Mouse (Mus musculus) forebrain, embryonic 14.5 days (tissue): ENCODE measurements around the gene Csf2ra. TPM values are rescaled to one million over a fixed set of nuclear protein-coding genes. Genes with fewer than 3 reads are reported as not detected.
"Not testable (repeated sequence)": the region's sequence is repeated elsewhere in the genome, so short reads cannot be mapped to it uniquely, and the experiment has no call there.

ENCODE experiments used
- ATAC-seq: fragments of 200-750 bp; cut with Nextera tagmentation; 2 replicates; pipeline ENCODE4 v1.8.0; 2017; ENCODE audit warnings: mild to moderate bottlenecking, moderate library complexity
- DNase-seq: peaks from one replicate; pipeline ENCODE4 v3.0.0-alpha.2; 2015; ENCODE audit warnings: low spot score
- H3K27ac ChIP-seq: fragments of 300-500 bp; sonication (generic); 2 replicates; pipeline ENCODE4 v1.5.1; 2014; ENCODE audit warnings: low read depth, mild to moderate bottlenecking, control low read depth, low read length, moderate library complexity
- H3K27me3 ChIP-seq: fragments of 300-500 bp; sonication (generic); replicated peaks from 2 replicates; pipeline ENCODE4 v1.6.1; 2014; ENCODE audit warnings: low read length, control low read depth, mixed read lengths; ENCODE audit not compliant: control insufficient read depth, insufficient read depth
- H3K36me3 ChIP-seq: fragments of 300-500 bp; sonication (generic); 2 replicates; pipeline ENCODE4 v1.6.1; 2014; ENCODE audit warnings: low read length, control low read depth; ENCODE audit not compliant: control insufficient read depth, insufficient read depth
- H3K4me1 ChIP-seq: fragments of 300-500 bp; sonication (generic); 2 replicates; pipeline ENCODE4 v1.6.1; 2014; ENCODE audit warnings: antibody characterized with exemption, low read length, control low read depth; ENCODE audit not compliant: control insufficient read depth, insufficient read depth
- H3K4me2 ChIP-seq: fragments of 300-500 bp; sonication (generic); 2 replicates; pipeline ENCODE4 v1.6.1; 2014; ENCODE audit warnings: mild to moderate bottlenecking, control low read depth, low read length
- H3K4me3 ChIP-seq: fragments of 300-500 bp; sonication (generic); 2 replicates; pipeline ENCODE4 v1.5.1; 2014; ENCODE audit warnings: low read depth, low read length, control low read depth
- H3K9ac ChIP-seq: fragments of 300-500 bp; sonication (generic); 2 replicates; pipeline ENCODE4 v1.6.1; 2014; ENCODE audit warnings: mild to moderate bottlenecking, low read length, control low read depth, moderate library complexity
- H3K9me3 ChIP-seq: fragments of 300-500 bp; sonication (generic); replicated peaks from 2 replicates; pipeline ENCODE4 v1.6.1; 2016; ENCODE audit warnings: low read length, control low read depth, mixed read lengths; ENCODE audit not compliant: control insufficient read depth
- WGBS: fragments of 180-500 bp; shearing (Covaris S2); extraction: QIAGEN DNeasy Blood & Tissue Kit; methylation state at CpG from one replicate; pipeline ENCODE4 v1.1.7; 2014; 5-methylcytosine and 5-hydroxymethylcytosine counted together
- polyA plus RNA-seq: library from polyadenylated mRNA; unstranded; fragments of >200 nt; fragmentation: Nextera tagmentation; extraction: Ambion mirVana; gene quantifications from 2 replicates; pipeline ENCODE4 v1.2.1, GENCODE M21; 2014

The Csf2ra gene
- polyA plus RNA-seq, result 10.2 and 15.7 TPM in 2 replicates

- H3K4me1 ChIP-seq, result no peaks in the 10 kb centered on the region
- H3K4me2 ChIP-seq, result peak within 1 kb of the TSS; percentile 52
- ATAC-seq (no peak), DNase-seq (peak; percentile 11)
- peak within 1 kb of the TSS; percentile 51; the same call in 1 of the 2 replicates for H3K9ac ChIP-seq
- H3K4me3 ChIP-seq, result peak within 1 kb of the TSS; percentile 54
- 65% methylated on average over 35 of the region's 36 CpGs for WGBS
- H3K36me3 ChIP-seq, result no peaks in the 10 kb centered on the region
- peak within 1 kb of the TSS; percentile 82 for H3K27ac ChIP-seq
- no peaks in the 10 kb centered on the region; the same call in 1 of the 2 replicates for H3K9me3 ChIP-seq
- H3K27me3 ChIP-seq, result no peaks in the 10 kb centered on the region
These were observed at the start of gene Csf2ra for GRCm38 (mm10) chr19:61227941-61228701. Gene Csf2ra (minus strand): TSS chr19:61228429.

DNA sequence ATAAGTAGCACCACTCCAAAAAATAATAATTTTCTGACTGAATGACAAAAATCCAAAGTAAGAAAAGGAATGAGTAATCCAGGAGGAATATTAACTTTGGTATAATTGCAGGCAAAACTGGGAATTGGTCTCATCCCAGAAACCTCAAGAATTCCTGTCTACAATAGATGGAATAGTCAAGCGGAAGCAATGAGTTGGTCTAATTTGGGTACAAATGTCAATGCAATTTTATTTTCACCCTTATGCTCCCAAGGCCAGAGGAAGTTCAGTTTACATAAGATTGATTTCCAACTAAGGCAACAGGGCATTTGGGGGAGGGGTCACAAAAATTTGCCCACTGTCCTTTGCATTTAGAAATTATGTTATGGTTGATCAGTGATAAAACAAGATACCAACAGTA, 47.2 kb upstream of the Csf2ra start:
- Histone ChIP-seq H3K9ac (no peak overlapping the region), H3K27ac (no peak overlapping the region), H3K9me3 (no peaks in the 10 kb centered on the region), H3K27me3 (no peaks in the 10 kb centered on the region), H3K4me2 (no peak overlapping the region), H3K36me3 (no peaks in the 10 kb centered on the region), H3K4me3 (no peak overlapping the region), H3K4me1 (no peaks in the 10 kb centered on the region)
- ATAC-seq (no peak), DNase-seq (no peak)
- WGBS, result 96% methylated on average over 1 of the region's 1 CpGs

DNA sequence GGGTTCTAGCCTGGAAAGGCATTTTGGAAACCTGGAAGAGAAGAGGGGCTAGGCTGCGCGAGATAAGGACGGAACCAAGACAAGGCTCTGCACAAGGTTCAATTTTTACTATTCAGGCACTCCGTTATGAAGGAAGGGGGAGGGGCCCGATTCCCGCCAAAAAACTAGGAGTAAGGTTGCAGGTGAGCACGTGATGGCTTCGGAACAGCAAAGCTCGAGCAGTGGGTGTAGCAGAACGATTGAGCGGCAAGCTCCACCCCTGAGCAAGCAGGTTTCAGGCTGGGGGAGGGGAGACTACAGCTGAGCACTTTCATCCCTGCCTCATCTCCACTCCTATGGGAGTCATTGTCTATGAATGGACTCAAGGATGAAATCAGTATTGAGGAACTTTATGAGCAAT, 40.9 kb upstream of the Csf2ra start:
- not testable (repeated sequence) for DNase-seq, H3K27me3 ChIP-seq, H3K27ac ChIP-seq, H3K4me2 ChIP-seq, H3K36me3 ChIP-seq, ATAC-seq, H3K9me3 ChIP-seq, H3K4me3 ChIP-seq, H3K9ac ChIP-seq, H3K4me1 ChIP-seq
- WGBS, result 38% methylated on average over 11 of the region's 11 CpGs

- Histone ChIP-seq H3K36me3 (no peaks in the 10 kb centered on the region), H3K4me3 (no peak overlapping the region), H3K9me3 (no peaks in the 10 kb centered on the region), H3K27ac (no peak overlapping the region), H3K4me2 (no peak overlapping the region), H3K27me3 (no peaks in the 10 kb centered on the region), H3K9ac (no peak overlapping the region), H3K4me1 (no peaks in the 10 kb centered on the region)
- WGBS, result 27% methylated on average over 7 of the region's 7 CpGs
- ATAC-seq, result no peak
- DNase-seq, result peak; percentile 11
These were observed 38.9 kb upstream of the Csf2ra start for GRCm38 (mm10) chr19:61267141-61267540.

- no peak for ATAC-seq
- no peak overlapping the region for H3K9ac ChIP-seq
- H3K9me3 ChIP-seq, result no peaks in the 10 kb centered on the region
- no peak overlapping the region for H3K27ac ChIP-seq
- peak; percentile 59 for DNase-seq
- no peaks in the 10 kb centered on the region for H3K36me3 ChIP-seq
- no peaks in the 10 kb centered on the region for H3K4me1 ChIP-seq
- H3K27me3 ChIP-seq, result no peaks in the 10 kb centered on the region
- no peak overlapping the region for H3K4me2 ChIP-seq
- WGBS, result 5% methylated on average over 25 of the region's 26 CpGs
- no peak overlapping the region for H3K4me3 ChIP-seq
These were observed 38.4 kb upstream of the Csf2ra start for GRCm38 (mm10) chr19:61266651-61267050.

- H3K9ac ChIP-seq, result no peak overlapping the region
- H3K4me2 ChIP-seq, result no peak overlapping the region
- no peaks in the 10 kb centered on the region for H3K4me1 ChIP-seq
- no peaks in the 10 kb centered on the region for H3K9me3 ChIP-seq
- H3K27ac ChIP-seq, result no peak overlapping the region
- no peaks in the 10 kb centered on the region for H3K27me3 ChIP-seq
- DNase-seq, result peak; percentile 45
- WGBS, result 3% methylated on average over 12 of the region's 12 CpGs
- no peaks in the 10 kb centered on the region for H3K36me3 ChIP-seq
- ATAC-seq, result no peak
- no peak overlapping the region for H3K4me3 ChIP-seq
These were observed 38.0 kb upstream of the Csf2ra start for GRCm38 (mm10) chr19:61266246-61266615.

GRCm38 (mm10) chr19:61265349-61266245, 37.4 kb upstream of the Csf2ra start:
- 26% methylated on average over 3 of the region's 3 CpGs for WGBS
- peak; percentile 73 for DNase-seq
- Histone ChIP-seq H3K4me1 (no peaks in the 10 kb centered on the region), H3K4me3 (no peak overlapping the region), H3K27me3 (no peaks in the 10 kb centered on the region), H3K9me3 (no peaks in the 10 kb centered on the region), H3K27ac (no peak overlapping the region), H3K36me3 (no peaks in the 10 kb centered on the region), H3K9ac (no peak overlapping the region), H3K4me2 (no peak overlapping the region)
- ATAC-seq, result peak; percentile 16; the same call in 1 of the 2 replicates

DNA sequence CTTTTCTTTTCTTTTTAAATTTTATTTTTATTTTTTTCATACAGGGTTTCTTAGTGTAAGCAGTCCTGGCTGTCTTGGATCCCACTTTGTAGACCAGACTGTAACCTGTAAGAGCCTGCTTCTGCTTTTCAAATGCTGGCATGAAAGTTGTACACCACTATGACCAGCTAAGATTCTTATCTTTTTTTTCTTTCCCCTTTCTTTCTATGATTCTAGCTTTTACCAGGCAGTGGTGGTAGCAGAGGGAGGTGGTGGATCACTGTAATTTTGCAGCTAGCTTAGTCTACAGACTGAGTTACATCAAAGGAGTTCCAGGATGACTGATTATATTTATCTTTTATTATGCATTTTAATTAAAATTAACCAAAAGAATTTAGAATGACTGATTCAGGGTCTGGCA, 36.7 kb upstream of the Csf2ra start:
- H3K9ac ChIP-seq, result no peak overlapping the region
- H3K4me3 ChIP-seq, result no peak overlapping the region
- DNase-seq, result no peak
- H3K4me2 ChIP-seq, result no peak overlapping the region
- no peak overlapping the region for H3K27ac ChIP-seq
- H3K36me3 ChIP-seq, result no peaks in the 10 kb centered on the region
- H3K9me3 ChIP-seq, result no peaks in the 10 kb centered on the region
- H3K27me3 ChIP-seq, result no peaks in the 10 kb centered on the region
- no peak for ATAC-seq
- H3K4me1 ChIP-seq, result no peaks in the 10 kb centered on the region

DNA sequence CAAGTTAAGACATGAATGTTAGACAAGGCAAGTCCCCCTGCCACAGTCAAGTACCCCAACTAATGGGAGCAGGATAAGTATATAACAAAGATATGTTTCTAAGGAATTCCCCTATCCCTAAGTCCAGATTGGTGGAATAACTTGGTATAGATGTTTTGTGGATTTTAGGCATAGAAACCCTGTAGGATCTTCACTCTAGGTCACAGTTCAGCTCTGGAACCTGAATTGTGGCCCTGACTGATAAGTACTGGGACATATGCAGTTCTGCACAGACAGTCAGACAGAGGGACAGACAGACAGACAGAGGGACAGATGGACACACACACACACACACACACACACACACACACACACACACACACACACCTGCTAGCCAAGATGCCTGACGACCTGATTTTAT, 36.0 kb upstream of the Csf2ra start:
- no peak overlapping the region for H3K9ac ChIP-seq
- DNase-seq, result peak; percentile 28
- H3K4me2 ChIP-seq, result no peak overlapping the region
- ATAC-seq, result no peak
- no peaks in the 10 kb centered on the region for H3K9me3 ChIP-seq
- no peaks in the 10 kb centered on the region for H3K27me3 ChIP-seq
- H3K36me3 ChIP-seq, result no peaks in the 10 kb centered on the region
- H3K4me3 ChIP-seq, result no peak overlapping the region
- no peaks in the 10 kb centered on the region for H3K4me1 ChIP-seq
- H3K27ac ChIP-seq, result no peak overlapping the region
- WGBS, result 80% methylated on average over 1 of the region's 1 CpGs
